In the genomic region with DNA sequence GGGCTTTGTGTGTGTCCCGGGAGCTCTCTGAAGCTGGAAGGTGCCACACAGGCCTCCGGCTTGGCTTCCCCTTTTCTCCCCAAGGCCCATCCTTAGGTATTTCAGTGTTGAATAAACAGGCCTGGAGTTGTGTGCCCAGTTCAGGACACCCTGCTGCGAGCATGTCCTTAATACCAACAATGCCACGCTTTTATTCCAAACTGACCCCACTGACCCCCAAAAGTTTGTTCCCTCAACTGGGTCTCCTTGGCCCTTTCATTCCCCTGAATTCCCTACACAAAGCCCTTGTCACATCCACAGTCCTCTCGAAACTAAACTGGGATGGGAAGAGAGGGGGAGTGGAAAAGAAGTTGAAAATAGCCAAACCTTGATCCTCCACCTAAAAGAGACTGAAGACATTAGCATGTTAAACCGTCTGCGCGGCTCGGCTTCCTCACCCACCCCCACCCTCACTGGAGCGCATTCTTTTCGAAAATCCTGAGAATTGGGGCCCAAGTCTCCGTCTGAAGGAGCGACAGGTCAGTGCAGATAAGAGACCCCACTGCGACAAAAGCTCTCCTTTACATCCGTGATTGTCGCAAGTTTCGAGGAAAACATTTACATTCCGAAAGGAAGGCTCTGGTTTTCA, we compare ENCODE assay signal across 9 mouse cellular contexts.
DNase-seq lines count a peak whose midpoint lies in the region; ATAC-seq and TF ChIP-seq lines count a peak whose summit lies in the region.
"Had no signal": no experiment of that assay in that cellular context is flagged by ENCODE, and none has a peak within 500 bp of the region (broad histone marks: within the 10 kb centered on the region; RNA-seq: fewer than 3 reads in every experiment).

No protein-coding gene starts in this region.

- peak overlapping the region; percentile 35 for H3K4me3 ChIP-seq in embryonic facial prominence, embryonic 13.5 days
- peak overlapping the region; percentile 14; the same call in 1 of the 2 replicates for H3K4me3 ChIP-seq in limb, embryonic 11.5 days (ENCODE audit: low read depth, low read length)
- H3K4me3 ChIP-seq in olfactory bulb, adult 2 months (ENCODE audit: insufficient read depth, low read depth, low read length) = peak overlapping the region; percentile 5; the same call in 1 of the 2 replicates

- WGBS in embryonic facial prominence, embryonic 13.5 days = 8% methylated on average over 18 of the region's 18 CpGs
- WGBS in limb, embryonic 11.5 days = 7% methylated on average over 18 of the region's 18 CpGs
- WGBS in olfactory bulb, adult 2 months = 25% methylated on average over 18 of the region's 18 CpGs

- H3K9ac ChIP-seq in embryonic facial prominence, embryonic 13.5 days = 0 out of 2 replicates have a peak overlapping the region, but pooled peaks have one; percentile 58
- no peak overlapping the region for H3K9ac ChIP-seq in limb, embryonic 11.5 days (ENCODE audit: low read length)

- peak; percentile 3 to 5 for DNase-seq in layer of hippocampus, adult 8-10 months (ENCODE audit: low spot score in 2 of 2)
- no peak for DNase-seq in layer of hippocampus, adult 11-12 months (ENCODE audit: low spot score)
- peak; percentile 37 for DNase-seq in limb, embryonic 11.5 days (ENCODE audit: low spot score)
- no peak for DNase-seq in T-cell, adult 2 months (ENCODE audit: low spot score)
- no peak for DNase-seq in left cerebral cortex, postnatal 25 days (ENCODE audit: low spot score in 2 of 2)
- DNase-seq in kidney, postnatal 36 days = no peak
- DNase-seq: kidney, adult 9 months had no signal

- H3K4me2 ChIP-seq in embryonic facial prominence, embryonic 13.5 days = peak overlapping the region; percentile 58
- H3K4me2 ChIP-seq in limb, embryonic 11.5 days (ENCODE audit: low read depth, severe bottlenecking) = peak overlapping the region; percentile 35; the same call in 1 of the 2 replicates

- peaks cover 19% of the 10 kb centered on the region for H3K4me1 ChIP-seq in embryonic facial prominence, embryonic 13.5 days
- no peaks in the 10 kb centered on the region for H3K4me1 ChIP-seq in limb, embryonic 11.5 days (ENCODE audit: control insufficient read depth, insufficient read depth, low read length)
- peaks cover 11% of the 10 kb centered on the region for H3K4me1 ChIP-seq in olfactory bulb, adult 2 months (ENCODE audit: control insufficient read depth, insufficient read depth, low read length)

- TF ChIP-seq POLR2A in olfactory bulb, adult 2 months (IDR thresholded peaks at IDR 0.05; ENCODE audit: insufficient read depth, low read depth, low read length) = no peak

- H3K27me3 ChIP-seq in embryonic facial prominence, embryonic 13.5 days = peaks cover 13% of the 10 kb centered on the region; the same call in 1 of the 2 replicates
- H3K27me3 ChIP-seq in limb, embryonic 11.5 days (ENCODE audit: control insufficient read depth, insufficient read depth, low read length) = no peaks in the 10 kb centered on the region

- intact Hi-C loops in left cerebral cortex, postnatal 25 days (cut with DNase I) = no loop called here

- no peak for TF ChIP-seq CTCF in olfactory bulb, adult 2 months (IDR thresholded peaks at IDR 0.05; ENCODE audit: insufficient read depth, low read depth, low read length)

- H3K9me3 ChIP-seq in embryonic facial prominence, embryonic 13.5 days = no peaks in the 10 kb centered on the region
- no peaks in the 10 kb centered on the region for H3K9me3 ChIP-seq in limb, embryonic 11.5 days (ENCODE audit: control insufficient read depth, low read length)

- H3K27ac ChIP-seq in embryonic facial prominence, embryonic 13.5 days = no peak overlapping the region
- H3K27ac ChIP-seq in limb, embryonic 11.5 days (replicated peaks; ENCODE audit: low read depth, low read length) = no peak overlapping the region
- no peak overlapping the region for H3K27ac ChIP-seq in olfactory bulb, adult 2 months (ENCODE audit: insufficient read depth, low read depth, low read length)

- H3K36me3 ChIP-seq in embryonic facial prominence, embryonic 13.5 days = no peaks in the 10 kb centered on the region
- H3K36me3 ChIP-seq in limb, embryonic 11.5 days (ENCODE audit: control insufficient read depth, insufficient read depth, low read length) = no peaks in the 10 kb centered on the region

- ATAC-seq in embryonic facial prominence, embryonic 13.5 days (ENCODE audit: insufficient number of reproducible peaks, insufficient read depth, low FRiP score, low TSS enrichment, low read depth) = no peak
- no peak for ATAC-seq in limb, embryonic 11.5 days (ENCODE audit: insufficient number of reproducible peaks, low FRiP score, low TSS enrichment, low read depth)

Comparison
In these comparisons a context has a peak if more than half of its experiments do, and no peak if none do; other contexts are left out.
1. DNase-seq: peak in layer of hippocampus, adult 8-10 months (2 of 2) and limb, embryonic 11.5 days (single experiment); none in layer of hippocampus, adult 11-12 months (single experiment), T-cell, adult 2 months (single experiment), left cerebral cortex, postnatal 25 days (0 of 2) and kidney, postnatal 36 days (0 of 2).
2. Peak in every context shown above with its lines, with median percentiles within 50 percentile points of each other: H3K4me3 ChIP-seq.